Mouse (Mus musculus): Measurements from ENCODE around the gene Egr2. TPM values are rescaled to one million over a fixed set of nuclear protein-coding genes. Genes with fewer than 3 reads are reported as not detected.

The Egr2 gene
- polyA plus RNA-seq, 1 experiment from 2014 or later, result 2.5 TPM

DNA sequence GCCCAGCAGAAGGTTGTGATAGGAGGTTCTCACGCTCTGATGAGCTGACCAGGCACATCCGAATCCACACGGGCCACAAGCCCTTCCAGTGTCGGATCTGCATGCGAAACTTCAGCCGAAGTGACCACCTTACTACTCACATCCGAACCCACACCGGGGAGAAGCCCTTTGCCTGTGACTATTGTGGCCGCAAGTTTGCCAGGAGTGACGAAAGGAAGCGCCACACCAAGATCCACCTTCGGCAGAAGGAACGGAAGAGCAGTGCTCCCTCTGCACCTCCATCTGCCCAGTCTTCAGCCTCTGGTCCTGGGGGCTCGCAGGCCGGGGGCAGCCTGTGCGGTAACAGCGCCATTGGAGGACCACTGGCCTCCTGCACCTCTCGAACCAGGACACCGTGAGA lies 5.3 kb downstream of the Egr2 start:
- Histone ChIP-seq H3K4me3 (no peak overlapping the region), H3K27me3 (peaks cover 58% of the 10 kb centered on the region)

DNA sequence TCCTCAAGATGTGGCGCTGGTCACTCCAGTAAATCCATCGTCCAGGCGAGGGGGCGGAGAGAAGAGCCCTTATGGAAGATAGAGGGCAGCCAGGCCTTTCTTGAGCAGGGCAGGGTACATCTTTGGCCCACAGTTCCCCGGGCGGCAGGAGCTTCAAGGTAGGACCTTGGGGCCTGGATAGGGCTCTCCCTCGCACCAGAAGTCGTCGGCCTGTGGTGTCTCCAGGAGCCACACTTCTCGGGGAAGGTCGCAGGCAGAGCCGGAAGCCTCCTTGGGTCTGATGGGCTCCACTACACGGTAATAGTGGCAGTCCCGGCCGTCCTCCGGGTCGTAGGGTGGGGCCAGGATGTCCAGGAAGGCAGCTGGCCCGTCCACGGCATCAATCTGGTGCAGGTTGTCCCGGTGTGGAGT lies 12.6 kb downstream of the Egr2 start:
- Histone ChIP-seq H3K4me2 (peak overlapping the region; percentile 94), H3K9ac (peak overlapping the region; percentile 93), H3K4me1 (peaks cover 26% of the 10 kb centered on the region), H3K36me3 (no peaks in the 10 kb centered on the region; the same call in 1 of the 2 replicates), H3K27ac (peak overlapping the region; percentile 93), H3K27me3 (no peaks in the 10 kb centered on the region), H3K9me3 (no peaks in the 10 kb centered on the region), H3K4me3 (peak overlapping the region; percentile 92)
- WGBS, result under 1% methylated on average over 19 of the region's 20 CpGs
- no peak for ATAC-seq (ENCODE audit: insufficient number of reproducible peaks, low FRiP score, low TSS enrichment, low read depth)

More for the DNA sequence above, 5.3 kb downstream of the Egr2 start:
- no peak overlapping the region for H3K27ac ChIP-seq
- no peaks in the 10 kb centered on the region; the same call in 1 of the 2 replicates for H3K36me3 ChIP-seq
- H3K4me2 ChIP-seq, result no peak overlapping the region
- no peak overlapping the region for H3K9ac ChIP-seq
- ATAC-seq (ENCODE audit: insufficient number of reproducible peaks, low FRiP score, low TSS enrichment, low read depth), result no peak
- no peaks in the 10 kb centered on the region for H3K9me3 ChIP-seq
- WGBS, result 23% methylated on average over 19 of the region's 19 CpGs
- H3K4me1 ChIP-seq, result peaks cover 38% of the 10 kb centered on the region

DNA sequence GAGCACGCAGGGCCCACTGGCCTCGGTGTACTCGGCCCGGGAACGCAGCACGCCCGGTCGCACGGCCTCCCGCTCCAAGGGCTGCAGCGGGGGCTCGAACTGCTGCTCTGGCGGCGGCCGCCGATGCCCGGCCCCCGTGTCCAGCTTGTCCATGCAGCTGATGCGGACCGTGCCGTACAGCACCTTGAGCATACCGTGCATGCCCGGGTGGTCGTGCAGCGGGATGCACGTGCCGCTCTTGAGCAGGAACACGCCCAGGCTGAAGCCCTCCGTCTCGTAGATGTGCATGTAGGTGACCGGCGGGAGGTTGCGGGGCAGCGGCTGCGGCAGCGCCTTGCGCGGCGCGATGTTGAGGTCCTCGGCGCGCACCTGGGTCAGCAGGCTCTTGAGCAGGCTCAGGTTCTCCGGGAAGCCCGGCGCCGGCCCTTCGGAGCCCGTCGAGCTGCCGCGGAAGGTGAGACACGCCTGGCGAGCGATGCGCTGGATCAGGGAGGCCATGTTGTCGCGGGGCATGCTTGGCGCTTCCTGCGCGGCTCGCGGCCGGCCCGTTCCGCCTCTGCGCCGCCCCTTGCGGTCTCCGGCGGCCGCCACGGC lies 13.1 kb downstream of the Egr2 start:
- H3K27ac ChIP-seq, result peak overlapping the region; percentile 93
- peak; percentile 64 for ATAC-seq (ENCODE audit: insufficient number of reproducible peaks, low FRiP score, low TSS enrichment, low read depth)
- H3K4me2 ChIP-seq, result peak overlapping the region; percentile 94
- peaks cover 26% of the 10 kb centered on the region for H3K4me1 ChIP-seq
- no peaks in the 10 kb centered on the region for H3K27me3 ChIP-seq
- H3K4me3 ChIP-seq, result peak overlapping the region; percentile 92
- under 1% methylated on average over 50 of the region's 73 CpGs for WGBS
- peak overlapping the region; percentile 93 for H3K9ac ChIP-seq
- H3K9me3 ChIP-seq, result no peaks in the 10 kb centered on the region
- no peaks in the 10 kb centered on the region; the same call in 1 of the 2 replicates for H3K36me3 ChIP-seq

DNA sequence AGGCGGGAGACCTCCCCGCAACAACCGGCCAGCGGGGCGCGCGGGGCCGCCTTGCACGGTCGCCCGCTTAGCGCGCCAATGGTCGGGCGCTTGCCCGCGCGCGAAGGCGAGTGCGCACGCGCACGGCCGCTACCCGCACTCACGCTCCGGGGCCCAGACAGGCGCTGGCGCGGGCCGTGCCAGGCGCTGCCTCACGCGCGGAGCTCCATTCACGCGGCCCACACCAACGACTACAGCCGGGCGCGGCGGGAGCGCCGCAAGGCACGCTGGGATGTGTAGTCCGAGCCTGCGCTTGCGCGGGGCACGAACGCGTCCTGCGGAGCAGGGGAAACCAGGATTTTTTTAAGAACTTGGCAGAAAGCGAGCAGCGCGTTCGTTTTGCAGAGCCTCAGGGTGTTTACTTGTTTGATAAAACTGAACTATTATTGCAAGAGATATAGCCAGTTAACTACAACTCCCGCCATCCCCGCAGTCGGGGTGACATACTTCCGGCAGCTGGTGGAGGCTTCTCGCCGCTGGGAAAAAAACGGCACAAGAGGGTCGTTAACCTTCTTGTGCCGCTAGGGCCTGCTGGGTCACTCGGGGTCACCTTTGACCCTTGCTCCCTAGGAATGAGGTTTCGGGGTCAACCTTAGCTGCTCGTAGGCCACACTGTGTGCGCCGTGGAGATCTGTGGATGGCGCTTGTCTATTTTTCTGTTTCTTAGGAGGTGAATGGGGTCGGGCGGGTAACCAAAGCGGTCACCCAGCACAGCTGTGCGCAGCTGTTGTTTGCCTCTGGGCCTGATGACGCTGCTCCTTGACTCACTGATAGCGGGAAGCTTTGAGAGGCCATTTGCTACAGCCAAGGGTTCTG lies 13.8 kb downstream of the Egr2 start, which contains the start of gene Ado:
TSS of gene Ado (minus strand) at position 79 of the 855 bp plus-strand sequence.
- WGBS, result under 1% methylated on average over 79 of the region's 79 CpGs
- H3K4me2 ChIP-seq, result peak within 1 kb of the TSS; percentile 94

DNA sequence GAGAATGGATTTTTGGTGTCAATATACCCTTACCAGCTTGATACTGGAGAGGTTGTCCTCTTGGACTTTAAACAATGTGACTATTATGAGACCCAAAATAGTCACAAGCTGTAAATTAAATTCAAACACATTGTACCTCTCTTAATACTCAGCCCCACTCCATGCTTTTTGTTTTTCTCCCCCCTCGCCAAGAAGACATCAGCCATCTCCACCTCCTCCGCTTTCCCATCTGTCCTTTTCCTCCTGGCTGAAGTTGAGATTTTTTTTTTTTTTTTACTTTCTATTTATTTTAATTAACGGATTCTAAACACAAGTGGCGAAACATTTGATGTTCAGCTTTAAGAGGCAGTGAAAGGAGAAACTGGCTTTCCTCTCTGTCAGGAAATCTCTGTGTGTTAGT lies 22.8 kb downstream of the Egr2 start:
- no peak overlapping the region for H3K4me3 ChIP-seq
- H3K27ac ChIP-seq, result no peak overlapping the region
- no peak overlapping the region for H3K4me2 ChIP-seq
- no peaks in the 10 kb centered on the region for H3K9me3 ChIP-seq
- no peaks in the 10 kb centered on the region for H3K4me1 ChIP-seq
- H3K36me3 ChIP-seq, result no peaks in the 10 kb centered on the region
- ATAC-seq (ENCODE audit: insufficient number of reproducible peaks, low FRiP score, low TSS enrichment, low read depth), result no peak
- 74% methylated on average over 4 of the region's 4 CpGs for WGBS
- no peak overlapping the region for H3K9ac ChIP-seq
- no peaks in the 10 kb centered on the region for H3K27me3 ChIP-seq

More for the DNA sequence above, 13.8 kb downstream of the Egr2 start, which contains the start of gene Ado:
- H3K9me3 ChIP-seq, result no peaks in the 10 kb centered on the region
- H3K36me3 ChIP-seq, result no peaks in the 10 kb centered on the region; the same call in 1 of the 2 replicates
- peak within 1 kb of the TSS; percentile 92 for H3K4me3 ChIP-seq
- peaks cover 26% of the 10 kb centered on the region for H3K4me1 ChIP-seq
- H3K9ac ChIP-seq, result peak within 1 kb of the TSS; percentile 93
- H3K27ac ChIP-seq, result peak within 1 kb of the TSS; percentile 93
- ATAC-seq (ENCODE audit: insufficient number of reproducible peaks, low FRiP score, low TSS enrichment, low read depth), result peak; percentile 92
- H3K27me3 ChIP-seq, result no peaks in the 10 kb centered on the region

DNA sequence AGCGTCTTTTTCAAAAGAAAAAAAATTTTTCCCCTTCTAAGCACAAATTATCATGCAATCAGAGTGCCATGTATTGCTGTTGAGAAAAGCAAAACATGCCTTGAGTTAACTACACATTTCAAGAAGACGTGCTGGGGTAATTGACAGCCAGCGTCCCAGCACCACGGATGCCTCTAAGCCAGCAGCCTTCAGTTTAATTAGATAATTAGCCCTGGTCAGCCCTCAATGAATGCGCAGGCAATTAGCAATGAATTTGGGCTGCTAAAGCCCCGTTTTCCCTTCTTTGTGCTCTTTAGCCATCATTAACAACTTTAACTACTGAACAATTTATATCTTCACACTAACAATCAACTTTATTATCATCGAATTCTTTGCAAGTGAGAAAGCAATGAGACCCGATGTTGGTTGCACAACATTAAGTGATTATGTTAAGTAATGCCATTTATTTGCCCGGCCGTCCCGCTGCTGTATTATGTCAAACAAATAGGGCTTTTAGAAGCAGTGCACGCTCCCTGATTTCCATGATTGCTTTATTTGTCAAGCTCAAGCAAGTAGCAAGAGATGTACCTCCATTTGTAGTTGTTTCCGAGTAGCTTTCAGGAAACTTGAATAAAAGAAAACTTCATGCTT lies 24.6 kb downstream of the Egr2 start:
- Histone ChIP-seq H3K9me3 (no peaks in the 10 kb centered on the region), H3K4me1 (no peaks in the 10 kb centered on the region), H3K9ac (no peak overlapping the region), H3K27ac (no peak overlapping the region), H3K27me3 (no peaks in the 10 kb centered on the region), H3K4me3 (no peak overlapping the region), H3K4me2 (no peak overlapping the region), H3K36me3 (no peaks in the 10 kb centered on the region)
- ATAC-seq (ENCODE audit: insufficient number of reproducible peaks, low FRiP score, low TSS enrichment, low read depth), result no peak
- 47% methylated on average over 13 of the region's 13 CpGs for WGBS

DNA sequence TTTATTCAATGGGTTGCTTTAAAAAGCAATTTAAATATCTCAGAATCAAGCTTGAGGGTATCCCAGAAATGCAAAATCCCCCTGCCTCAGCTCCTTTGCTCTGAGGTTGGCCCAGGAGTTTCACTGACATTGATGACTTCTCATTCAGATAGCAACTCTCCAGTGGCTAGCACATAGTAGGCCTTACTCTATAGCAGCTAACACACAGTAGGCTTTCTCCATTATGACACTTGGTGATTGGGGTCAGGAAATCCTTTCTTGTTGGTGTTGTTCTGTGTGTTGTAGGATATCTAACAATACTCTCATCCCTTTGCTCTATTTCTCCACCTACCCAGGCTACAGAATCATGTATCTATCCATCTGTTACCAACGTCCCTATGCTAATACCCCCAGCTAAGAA lies 25.9 kb downstream of the Egr2 start:
- Histone ChIP-seq H3K4me3 (no peak overlapping the region), H3K36me3 (no peaks in the 10 kb centered on the region), H3K4me1 (no peaks in the 10 kb centered on the region), H3K4me2 (no peak overlapping the region), H3K27me3 (no peaks in the 10 kb centered on the region), H3K9me3 (no peaks in the 10 kb centered on the region), H3K27ac (no peak overlapping the region), H3K9ac (no peak overlapping the region)
- WGBS, result 81% methylated on average over 1 of the region's 1 CpGs
- ATAC-seq (ENCODE audit: insufficient number of reproducible peaks, low FRiP score, low TSS enrichment, low read depth), result no peak

DNA sequence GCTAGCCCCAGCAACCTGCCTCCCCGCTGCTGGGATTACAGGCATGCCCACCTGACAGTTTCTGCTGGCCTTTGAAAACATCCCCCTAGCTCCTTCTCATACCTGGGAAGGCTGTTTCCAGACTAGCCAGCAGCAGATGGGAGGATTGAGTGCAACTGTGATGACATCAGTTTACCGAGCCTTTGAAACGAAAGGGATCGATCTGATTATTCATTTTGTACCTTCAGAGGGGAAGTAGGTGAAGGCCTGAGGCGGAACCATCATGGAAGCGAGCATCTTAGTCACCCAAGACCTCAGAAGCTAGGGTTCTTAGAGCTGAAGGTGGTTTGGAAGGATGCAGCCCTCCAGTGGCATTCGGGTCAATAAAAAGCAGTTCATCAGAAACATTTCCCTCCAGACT lies 29.2 kb downstream of the Egr2 start:
- no peaks in the 10 kb centered on the region for H3K9me3 ChIP-seq
- 89% methylated on average over 7 of the region's 7 CpGs for WGBS
- ATAC-seq (ENCODE audit: insufficient number of reproducible peaks, low FRiP score, low TSS enrichment, low read depth), result no peak
- no peaks in the 10 kb centered on the region for H3K27me3 ChIP-seq
- H3K4me1 ChIP-seq, result no peaks in the 10 kb centered on the region
- H3K27ac ChIP-seq, result no peak overlapping the region
- H3K9ac ChIP-seq, result no peak overlapping the region
- H3K36me3 ChIP-seq, result no peaks in the 10 kb centered on the region
- no peak overlapping the region for H3K4me3 ChIP-seq
- H3K4me2 ChIP-seq, result no peak overlapping the region

DNA sequence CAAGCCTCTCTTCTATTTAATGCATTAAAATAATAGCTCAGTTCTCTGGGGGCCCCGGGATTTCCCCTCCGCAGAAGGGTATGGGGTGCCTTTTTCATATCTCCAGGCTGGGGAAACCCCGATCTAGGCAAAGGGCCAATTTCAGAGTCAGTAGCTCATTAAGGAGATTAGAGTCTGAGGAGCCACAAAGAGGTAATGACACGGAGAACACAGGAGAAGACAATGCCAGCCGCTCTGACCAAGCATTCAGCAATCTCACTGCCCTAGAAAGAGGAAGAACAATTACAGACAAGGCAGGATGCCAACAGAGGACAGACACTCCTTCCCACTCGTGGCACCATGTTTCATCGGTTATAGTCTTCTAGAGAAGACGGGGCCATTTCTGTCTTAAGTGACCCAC lies 30.8 kb downstream of the Egr2 start:
- Histone ChIP-seq H3K4me3 (no peak overlapping the region), H3K4me1 (no peaks in the 10 kb centered on the region), H3K9ac (no peak overlapping the region), H3K4me2 (no peak overlapping the region), H3K9me3 (no peaks in the 10 kb centered on the region), H3K36me3 (no peaks in the 10 kb centered on the region), H3K27me3 (no peaks in the 10 kb centered on the region), H3K27ac (no peak overlapping the region)
- 68% methylated on average over 8 of the region's 8 CpGs for WGBS
- ATAC-seq (ENCODE audit: insufficient number of reproducible peaks, low FRiP score, low TSS enrichment, low read depth), result no peak

DNA sequence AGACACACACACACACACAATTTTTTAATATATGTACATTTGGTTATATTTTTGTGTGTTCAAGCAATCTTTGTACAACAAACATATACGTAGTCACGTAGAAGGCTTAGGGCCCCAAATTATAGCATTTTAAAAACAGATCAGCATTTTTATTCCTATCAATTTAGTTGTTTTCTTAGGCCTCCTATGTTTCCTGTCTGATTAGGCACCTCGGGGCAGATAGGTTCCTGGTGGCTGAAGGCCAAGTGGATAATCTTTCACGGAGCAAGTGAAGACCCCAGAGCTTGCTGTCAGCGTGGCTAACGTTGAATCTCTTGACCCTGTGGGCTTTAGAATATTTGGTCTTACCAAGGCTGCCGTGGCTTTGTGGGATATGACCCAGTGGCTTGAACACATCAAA lies 34.3 kb downstream of the Egr2 start:
- no peaks in the 10 kb centered on the region for H3K9me3 ChIP-seq
- no peak overlapping the region for H3K27ac ChIP-seq
- no peak overlapping the region for H3K9ac ChIP-seq
- ATAC-seq (ENCODE audit: insufficient number of reproducible peaks, low FRiP score, low TSS enrichment, low read depth), result no peak
- no peak overlapping the region for H3K4me2 ChIP-seq
- peaks cover 4% of the 10 kb centered on the region; the same call in 1 of the 2 replicates for H3K4me1 ChIP-seq
- no peak overlapping the region for H3K4me3 ChIP-seq
- H3K36me3 ChIP-seq, result no peaks in the 10 kb centered on the region
- no peaks in the 10 kb centered on the region for H3K27me3 ChIP-seq
- 71% methylated on average over 7 of the region's 7 CpGs for WGBS

DNA sequence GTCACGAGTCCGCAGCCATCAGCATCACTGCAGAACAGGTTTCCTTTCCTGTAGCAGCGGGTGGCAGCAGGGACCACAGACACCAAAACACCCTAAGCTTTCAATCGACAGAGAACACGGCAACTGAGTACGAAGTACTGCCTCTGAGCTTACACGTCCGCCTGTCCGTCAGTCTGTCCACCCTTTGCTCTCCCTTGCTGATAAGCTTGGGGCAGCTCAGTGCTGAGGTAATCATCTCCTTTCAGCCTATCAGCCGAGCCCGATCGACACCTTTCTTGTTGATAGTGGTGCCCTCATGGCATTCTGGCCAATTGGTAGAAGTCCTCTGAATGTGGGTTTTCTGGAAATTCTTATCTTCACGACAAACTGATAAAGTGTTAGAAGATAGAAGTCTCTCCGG lies 36.2 kb downstream of the Egr2 start:
- WGBS, result 89% methylated on average over 14 of the region's 14 CpGs
- no peak overlapping the region for H3K4me3 ChIP-seq
- H3K27ac ChIP-seq, result no peak overlapping the region
- no peaks in the 10 kb centered on the region for H3K27me3 ChIP-seq
- H3K9me3 ChIP-seq, result no peaks in the 10 kb centered on the region
- peaks cover 4% of the 10 kb centered on the region; the same call in 1 of the 2 replicates for H3K4me1 ChIP-seq
- no peak overlapping the region for H3K4me2 ChIP-seq
- H3K36me3 ChIP-seq, result no peaks in the 10 kb centered on the region
- H3K9ac ChIP-seq, result no peak overlapping the region
- ATAC-seq (ENCODE audit: insufficient number of reproducible peaks, low FRiP score, low TSS enrichment, low read depth), result no peak

DNA sequence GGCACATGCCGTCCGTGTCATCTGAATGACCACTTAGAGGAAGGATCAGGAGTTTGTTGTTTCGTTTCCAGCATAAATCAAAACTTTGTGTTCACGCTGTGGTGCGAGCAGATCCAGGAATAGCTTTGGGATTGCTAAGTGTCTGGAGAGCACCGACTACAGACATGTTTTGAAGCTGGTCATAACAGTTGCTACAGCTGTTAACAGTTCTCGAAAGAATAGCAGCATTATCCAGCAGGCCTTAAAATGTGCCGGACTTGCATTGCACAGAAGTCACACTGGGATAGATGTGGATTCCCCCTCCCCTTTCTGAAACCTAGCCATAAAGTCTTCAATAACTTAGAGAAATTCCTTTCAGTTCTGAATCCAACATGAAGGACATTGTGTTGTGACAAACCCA lies 38.0 kb downstream of the Egr2 start:
- no peak overlapping the region for H3K4me3 ChIP-seq
- peaks cover 4% of the 10 kb centered on the region; the same call in 1 of the 2 replicates for H3K4me1 ChIP-seq
- H3K27me3 ChIP-seq, result no peaks in the 10 kb centered on the region
- no peak for ATAC-seq (ENCODE audit: insufficient number of reproducible peaks, low FRiP score, low TSS enrichment, low read depth)
- no peaks in the 10 kb centered on the region for H3K9me3 ChIP-seq
- H3K4me2 ChIP-seq, result no peak overlapping the region
- 45% methylated on average over 8 of the region's 8 CpGs for WGBS
- H3K36me3 ChIP-seq, result no peaks in the 10 kb centered on the region
- no peak overlapping the region for H3K27ac ChIP-seq
- H3K9ac ChIP-seq, result no peak overlapping the region
